Mouse (Mus musculus) testis, postnatal 10 days (tissue): ENCODE measurements around the gene Gm11937.
"Not testable (repeated sequence)": the region's sequence is repeated elsewhere in the genome, so short reads cannot be mapped to it uniquely, and the experiment has no call there.

Experiments
- DNase-seq: peaks from one replicate; pipeline ENCODE4 v3.0.0; 2021; ENCODE audit warnings: low spot score

Gene Gm11937

DNA sequence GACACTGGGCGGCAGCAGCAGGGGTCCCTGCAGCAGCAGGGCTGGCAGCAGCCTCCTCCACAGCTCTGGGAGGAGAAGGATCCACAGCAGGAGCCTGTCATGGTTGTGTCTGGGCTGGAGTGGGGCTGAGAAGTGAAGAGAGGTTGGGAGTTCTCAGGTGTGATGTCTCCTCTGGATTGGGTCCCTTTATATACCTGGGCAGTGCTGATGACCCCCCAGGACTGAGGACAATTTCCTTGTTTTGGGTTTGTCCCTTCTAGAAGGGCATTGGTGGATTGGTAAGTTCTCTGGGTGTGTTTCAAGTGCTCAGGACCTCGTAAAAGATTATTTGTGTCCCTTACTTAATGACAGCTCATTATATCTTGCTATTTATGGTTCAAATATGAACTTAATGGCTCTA is at the start of gene Gm11937:
Gene Gm11937, minus strand, starts transcription at position 101 of the 400 bp plus-strand sequence.
- not testable (repeated sequence) for DNase-seq

DNA sequence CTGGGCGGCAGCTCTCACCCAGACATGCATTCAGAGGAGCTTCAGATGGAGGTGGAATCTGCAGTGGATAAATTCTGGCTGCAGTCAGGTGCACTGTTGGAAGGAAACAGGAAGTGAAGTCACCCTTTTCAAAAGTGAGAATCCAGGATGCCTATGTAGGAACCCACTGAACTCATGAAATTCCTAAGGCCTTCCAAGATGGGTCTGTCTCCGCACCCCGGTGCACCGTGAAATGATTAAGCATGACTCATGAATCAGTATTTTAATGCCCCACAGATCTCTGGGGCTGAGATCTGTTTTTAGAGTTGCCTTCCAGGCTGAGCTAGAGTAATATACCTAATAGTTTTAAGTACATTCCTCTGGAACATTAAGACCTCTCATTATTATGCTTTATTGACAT is 49.3 kb upstream of the Gm11937 start:
- no peak for DNase-seq

DNA sequence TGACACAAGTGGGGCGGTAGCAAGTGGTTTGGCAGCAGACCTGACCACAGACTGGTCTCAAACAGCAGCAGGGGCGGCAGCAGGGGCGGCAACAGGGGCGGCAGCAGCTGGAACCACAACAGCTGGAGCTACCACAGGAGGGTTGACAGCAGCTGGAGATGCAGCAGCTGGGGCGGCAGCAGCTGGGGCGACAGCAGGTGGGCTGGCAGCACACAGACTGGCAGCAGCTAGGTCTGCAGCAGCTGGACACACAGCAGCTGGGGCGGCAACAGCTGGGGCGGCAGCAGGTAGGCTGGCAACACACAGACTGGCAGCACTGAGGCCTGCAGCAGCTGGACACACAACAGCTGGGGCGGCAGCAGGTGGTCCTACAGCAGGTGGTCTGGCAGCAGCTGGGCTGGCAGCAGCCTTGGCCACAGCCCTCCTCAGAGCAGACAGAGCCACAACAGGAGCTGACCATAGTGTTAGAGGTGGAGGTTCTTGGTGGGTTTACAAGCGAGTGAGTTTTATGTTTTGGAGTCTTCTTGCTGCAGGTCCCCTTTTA is 48.5 kb upstream of the Gm11937 start, which contains the start of gene Gm11563:
Gene Gm11563, minus strand, starts transcription at position 494 of the 544 bp plus-strand sequence.
- not testable (repeated sequence) for DNase-seq

DNA sequence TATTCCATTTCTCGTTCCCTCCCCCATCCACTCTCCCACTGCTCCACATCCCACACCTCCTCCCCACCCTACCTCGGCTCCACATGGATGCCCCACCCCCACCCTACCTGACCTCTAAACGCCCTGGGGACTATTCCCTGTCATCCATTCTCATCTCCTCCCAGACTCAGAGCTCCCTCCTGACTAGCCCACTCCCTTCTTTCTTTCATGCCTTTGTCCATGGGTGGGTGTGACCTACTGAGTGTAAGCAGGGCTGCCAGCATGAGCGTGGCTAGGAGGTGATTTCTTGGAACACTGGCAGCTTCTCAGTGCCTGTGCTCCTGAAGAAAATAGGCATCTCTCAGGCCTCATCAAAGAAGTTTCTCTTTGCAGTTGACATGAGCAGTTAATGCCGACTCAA is 47.1 kb upstream of the Gm11937 start:
- DNase-seq = no peak

DNA sequence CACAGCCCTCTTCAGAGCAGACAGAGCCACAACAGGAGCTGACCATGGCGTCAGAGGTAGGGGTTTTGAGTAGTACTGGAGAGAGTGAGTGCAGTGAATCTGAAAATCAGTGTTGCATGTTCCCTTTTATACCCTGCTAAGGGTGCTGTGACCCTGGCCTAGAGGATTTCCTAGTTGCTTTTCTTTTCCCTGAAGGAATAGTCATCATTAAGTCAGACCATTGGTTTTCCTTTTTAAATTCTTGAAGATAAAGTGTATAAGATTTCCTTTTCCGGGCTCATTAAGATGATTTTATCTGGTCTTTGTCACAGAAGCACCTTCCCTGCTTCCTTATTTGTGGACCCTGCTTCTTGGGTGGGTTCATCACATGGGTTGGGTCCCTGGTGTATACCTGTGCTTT is 40.1 kb upstream of the Gm11937 start, which contains the start of gene Gm11555:
Gene Gm11555, minus strand, starts transcription at position 101 of the 400 bp plus-strand sequence.
- no peak for DNase-seq

DNA sequence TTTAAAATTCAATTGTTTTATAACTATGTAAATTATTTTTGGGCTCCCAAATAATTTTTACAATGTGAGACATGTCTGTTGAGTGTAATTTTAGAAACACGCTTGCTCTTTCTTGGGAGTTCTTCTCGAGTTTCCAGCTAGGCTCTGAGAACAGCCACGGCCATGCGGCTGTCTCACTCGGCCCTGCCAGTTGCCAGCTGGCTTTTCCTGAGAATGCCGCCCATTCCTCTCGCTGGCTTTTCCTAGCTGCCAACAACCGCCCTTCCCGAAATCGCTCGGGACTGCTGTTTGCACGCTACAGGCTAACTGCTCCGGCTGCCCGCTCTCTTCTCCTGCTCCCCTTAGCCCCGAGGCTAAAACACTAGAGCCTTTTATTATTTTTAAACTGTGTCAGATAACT is 36.5 kb upstream of the Gm11937 start:
- no peak for DNase-seq

DNA sequence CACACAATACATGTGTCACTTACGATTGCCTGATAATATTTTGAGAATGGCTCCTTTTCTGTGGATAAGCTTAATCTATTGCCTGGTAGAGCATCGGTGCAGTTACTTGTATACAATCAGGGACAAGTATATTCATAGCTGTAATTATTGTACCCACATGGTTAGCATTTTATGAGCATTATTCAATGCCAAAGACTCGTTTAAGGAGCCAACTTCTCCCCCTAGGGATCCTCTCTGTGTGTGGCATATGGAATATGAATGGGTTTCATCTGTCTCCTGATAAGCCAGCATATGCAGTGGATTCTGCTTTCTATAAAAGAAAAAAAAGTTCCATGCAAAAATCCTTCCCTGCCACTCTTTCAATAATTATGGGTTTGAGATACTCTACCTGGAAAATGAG is 34.4 kb upstream of the Gm11937 start:
- no peak for DNase-seq

DNA sequence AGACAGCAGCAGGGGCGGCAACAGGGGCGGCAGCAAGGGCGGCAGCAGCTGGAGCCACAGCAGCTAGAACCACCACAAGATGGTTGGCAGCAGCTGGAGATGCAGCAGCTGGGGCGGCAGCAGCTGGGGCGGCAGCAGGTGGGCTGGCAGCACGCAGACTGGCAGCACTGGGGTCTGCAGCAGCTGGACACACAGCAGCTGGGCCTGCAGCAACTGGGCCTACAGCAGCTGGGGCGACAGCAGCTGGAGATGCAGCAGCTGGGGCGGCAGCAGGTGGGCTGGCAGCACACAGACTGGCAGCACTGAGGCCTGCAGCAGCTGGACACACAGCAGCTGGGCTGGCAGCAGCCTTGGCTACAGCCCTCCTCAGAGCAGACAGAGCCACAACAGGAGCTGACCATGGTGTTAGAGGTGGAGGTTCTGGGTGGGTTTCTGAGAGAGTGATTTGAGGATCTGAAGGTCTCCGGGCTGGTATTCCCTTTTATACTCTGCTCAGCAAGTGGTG is 33.7 kb upstream of the Gm11937 start, which contains the start of gene Krtap4-7:
Gene Krtap4-7, minus strand, starts transcription at position 455 of the 505 bp plus-strand sequence.
- not testable (repeated sequence) for DNase-seq

DNA sequence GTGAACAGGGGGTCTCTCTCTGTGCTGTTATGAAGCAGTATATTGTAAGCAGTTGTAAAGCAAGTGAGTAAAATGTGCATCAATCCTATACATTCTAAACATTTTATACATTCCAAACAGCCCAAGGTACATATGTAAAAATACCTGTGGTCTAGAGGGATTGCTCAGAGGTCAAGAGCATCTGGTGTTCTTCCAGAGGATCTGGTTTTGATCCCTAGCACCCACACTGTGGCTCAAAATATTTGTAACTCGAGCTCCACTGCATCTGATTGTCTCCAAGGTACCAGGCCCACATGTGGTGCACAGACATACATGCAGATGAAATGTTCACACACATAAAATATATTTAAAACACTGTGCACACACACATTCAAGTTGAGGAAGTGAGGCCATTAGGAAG is 30.9 kb upstream of the Gm11937 start:
- no peak for DNase-seq

DNA sequence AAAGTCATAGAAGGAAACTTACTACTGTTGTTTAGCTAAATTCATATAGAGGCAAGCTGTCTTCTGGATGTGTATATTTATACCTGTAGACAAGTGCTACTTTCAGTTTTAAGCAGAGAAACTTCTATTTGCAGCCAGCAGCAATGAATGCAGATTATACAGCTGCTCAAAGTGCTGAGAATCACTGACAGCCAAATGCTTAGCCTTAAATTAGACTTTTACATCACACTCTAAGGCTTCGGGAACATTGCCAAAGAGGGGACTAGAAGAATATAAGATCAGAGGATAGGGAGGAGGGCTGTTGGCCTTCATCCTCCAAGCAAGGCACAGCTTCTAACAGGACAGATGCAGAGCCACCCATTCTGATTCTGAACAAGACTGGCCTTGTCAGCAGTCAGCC is 27.1 kb upstream of the Gm11937 start:
- DNase-seq = no peak

DNA sequence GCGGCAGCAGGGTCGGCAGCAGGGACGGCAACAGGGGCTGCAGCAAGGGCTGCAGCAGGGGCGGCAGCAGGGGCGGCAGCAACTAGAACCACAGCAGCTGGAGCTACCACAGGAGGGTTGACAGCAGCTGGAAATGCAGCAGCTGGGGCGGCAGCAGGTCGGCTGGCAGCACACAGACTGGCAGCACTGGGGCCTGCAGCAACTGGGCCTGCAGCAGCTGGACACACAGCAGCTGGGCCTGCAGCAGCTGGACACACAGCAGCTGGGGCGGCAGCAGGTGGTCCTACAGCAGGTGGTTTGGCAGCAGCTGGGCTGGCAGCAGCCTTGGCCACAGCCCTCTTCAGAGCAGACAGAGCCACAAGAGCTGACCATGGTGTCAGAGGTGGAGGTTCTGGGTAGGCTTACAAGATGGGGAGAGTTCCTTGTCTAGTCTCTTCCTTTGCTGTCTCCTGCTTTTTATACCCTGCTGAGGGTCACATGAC is 24.7 kb upstream of the Gm11937 start, which contains the start of gene Krtap4-2:
Gene Krtap4-2, minus strand, starts transcription at position 432 of the 482 bp plus-strand sequence.
- no peak for DNase-seq

DNA sequence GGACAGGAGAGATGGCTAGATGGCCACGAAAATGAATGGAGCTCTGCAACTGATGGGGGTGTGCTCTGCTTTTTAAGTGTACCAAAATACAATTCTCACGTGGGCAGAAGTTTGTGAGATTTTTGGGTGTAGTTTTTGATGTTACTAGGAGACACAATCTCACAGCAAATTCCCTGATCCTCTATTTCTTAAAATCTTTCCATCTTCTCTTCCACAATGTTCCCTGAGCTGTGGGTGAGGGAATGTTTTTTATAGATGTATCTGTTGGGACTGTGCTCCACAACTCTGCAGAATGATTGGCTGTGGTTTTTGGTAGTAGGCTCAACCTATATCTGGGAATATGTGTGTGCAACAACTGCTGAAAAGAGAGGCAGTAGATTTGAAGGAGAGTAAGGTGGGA is 23.3 kb upstream of the Gm11937 start:
- DNase-seq = no peak

DNA sequence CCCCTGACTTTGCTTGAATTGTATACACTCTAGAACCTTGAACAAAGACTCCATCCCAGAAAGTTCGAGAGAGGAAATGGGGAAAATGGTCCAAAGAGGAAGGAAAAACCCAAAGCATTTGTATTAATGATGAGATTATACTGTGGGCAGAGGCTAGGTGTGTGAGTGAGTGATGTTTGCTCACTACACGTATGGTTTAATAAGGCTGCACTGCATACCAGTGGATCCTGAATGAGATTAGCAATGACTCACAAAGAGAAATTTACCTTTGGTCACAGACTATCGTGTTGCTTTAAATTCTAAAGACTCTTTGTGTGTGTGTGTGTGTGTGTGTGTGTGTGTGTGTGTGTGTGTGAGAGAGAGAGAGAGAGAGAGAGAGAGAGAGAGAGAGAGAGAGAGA is 20.9 kb upstream of the Gm11937 start:
- no peak for DNase-seq

DNA sequence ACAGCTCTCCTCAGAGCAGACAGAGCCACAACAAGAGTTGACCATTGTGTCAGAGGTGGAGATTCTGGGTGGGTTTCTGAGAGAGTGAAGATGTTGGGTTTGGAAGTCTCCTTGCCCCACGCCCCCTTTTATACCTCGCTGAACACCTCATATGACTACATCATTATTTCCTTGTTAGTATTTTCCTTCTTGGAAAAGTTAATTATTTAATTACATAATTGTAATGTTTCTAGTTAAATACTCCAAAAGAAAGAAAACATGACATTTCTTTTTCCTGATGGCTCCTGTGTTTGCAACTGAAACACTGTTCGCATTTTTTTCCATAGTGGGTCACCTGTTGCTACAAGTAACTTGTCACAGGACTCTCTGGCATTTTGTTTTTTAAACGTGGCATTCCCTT is 18.1 kb upstream of the Gm11937 start, which contains the start of gene Krtap4-1:
Gene Krtap4-1, minus strand, starts transcription at position 101 of the 400 bp plus-strand sequence.
- no peak for DNase-seq

DNA sequence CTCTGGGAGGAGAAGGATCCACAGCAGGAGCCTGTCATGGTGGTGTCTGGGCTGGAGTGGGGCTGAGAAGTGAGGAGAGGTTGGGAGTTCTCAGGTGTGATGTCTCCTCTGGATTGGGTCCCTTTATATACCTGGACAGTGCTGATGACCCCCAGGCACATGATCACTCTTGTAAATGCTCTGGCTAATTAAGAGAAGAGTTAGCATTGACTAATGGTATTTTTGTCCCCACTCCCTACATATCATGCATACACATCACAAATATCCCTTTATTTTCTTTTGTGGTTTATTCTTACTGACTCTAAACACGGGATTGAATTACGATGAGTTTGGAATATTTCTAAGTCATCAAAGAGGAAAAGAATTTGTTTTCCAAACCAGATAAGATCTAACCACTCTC is 10.3 kb upstream of the Gm11937 start, which contains the start of gene Gm11562:
Gene Gm11562, minus strand, starts transcription at position 101 of the 400 bp plus-strand sequence.
- DNase-seq = no peak

DNA sequence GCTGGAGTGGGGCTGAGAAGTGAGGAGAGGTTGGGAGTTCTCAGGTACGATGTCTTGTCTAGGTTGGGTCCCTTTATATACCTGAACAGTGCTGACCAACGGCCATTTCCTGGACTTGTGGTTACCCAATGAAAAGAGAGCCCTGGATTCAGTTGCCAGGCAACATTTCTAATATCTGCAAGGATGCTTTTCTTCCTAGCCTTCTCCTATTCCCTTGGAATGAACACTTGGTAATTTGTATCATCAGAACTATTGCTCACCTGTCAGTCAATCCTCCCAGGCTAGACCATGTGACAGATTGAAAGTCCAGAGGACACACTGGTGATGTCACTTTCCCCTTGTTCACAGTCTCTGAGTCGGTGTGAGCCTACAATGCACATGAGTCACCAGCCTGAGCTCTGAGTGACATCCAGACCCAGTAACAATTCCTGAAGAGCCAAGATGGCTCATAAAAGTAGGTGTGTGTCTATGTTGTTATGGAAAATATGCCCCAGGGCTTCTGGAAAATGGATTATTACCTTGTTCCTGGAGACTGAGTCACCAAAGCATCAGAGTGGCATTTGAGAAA is 4.9 kb upstream of the Gm11937 start, which contains the start of gene Krtap2-4:
Gene Krtap2-4, minus strand, starts transcription at position 51 of the 568 bp plus-strand sequence.
- DNase-seq = no peak

DNA sequence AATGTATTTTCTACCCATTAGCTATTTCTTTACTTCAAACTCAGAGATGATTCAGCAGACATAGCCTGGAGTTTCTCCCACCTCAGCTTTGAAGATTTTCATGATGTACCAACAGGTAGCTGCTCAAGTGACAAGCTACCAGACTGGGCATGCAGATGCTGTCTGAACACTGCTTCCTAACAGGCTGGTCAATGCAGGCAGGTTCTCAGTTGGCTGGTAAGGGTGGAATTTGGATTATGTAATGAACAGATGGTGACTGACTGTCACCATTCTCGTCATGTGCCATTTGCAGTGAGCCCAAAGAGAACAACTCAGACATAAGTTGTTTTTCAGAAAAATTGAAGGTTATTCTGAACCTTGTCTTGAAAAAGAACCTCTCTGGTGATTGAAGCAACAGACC is 863 bp downstream of the Gm11937 start:
- no peak for DNase-seq

DNA sequence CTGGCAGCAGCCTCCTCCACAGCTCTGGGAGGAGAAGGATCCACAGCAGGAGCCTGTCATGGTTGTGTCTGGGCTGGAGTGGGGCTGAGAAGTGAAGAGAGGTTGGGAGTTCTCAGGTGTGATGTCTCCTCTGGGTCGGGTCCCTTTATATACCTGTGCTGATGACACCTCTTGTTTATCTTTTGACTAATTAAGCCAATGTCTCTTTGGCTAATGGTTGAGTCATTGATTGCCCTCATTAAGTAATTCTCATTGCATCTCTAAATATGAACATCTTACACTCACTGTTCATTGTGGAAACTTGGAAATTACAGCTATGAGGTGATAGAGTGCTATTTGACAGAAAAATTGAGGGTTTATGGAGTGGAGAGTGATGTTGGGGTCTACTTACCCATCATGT is 6.8 kb downstream of the Gm11937 start, which contains the start of gene Gm11938:
Gene Gm11938, minus strand, starts transcription at position 101 of the 400 bp plus-strand sequence.
- DNase-seq = not testable (repeated sequence)

DNA sequence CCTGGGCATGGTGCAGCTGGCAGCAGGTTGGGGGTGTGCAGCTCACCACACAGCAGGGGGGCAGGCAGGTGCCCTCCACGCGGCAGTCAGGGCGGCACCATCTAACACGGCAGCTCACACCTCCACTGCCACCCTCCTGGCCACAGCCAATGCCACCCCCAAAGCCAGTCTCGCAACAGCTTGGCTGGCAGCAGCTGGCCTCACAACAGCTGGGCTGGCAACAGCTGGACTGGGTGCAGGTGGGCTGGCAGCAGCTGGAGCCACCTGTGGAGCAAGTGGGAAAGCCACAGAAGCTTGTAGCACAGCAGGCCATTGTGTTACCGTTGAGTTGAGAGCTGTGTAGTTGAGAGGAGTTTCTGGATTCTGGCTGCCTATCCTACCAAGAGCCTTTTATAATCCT is 12.2 kb downstream of the Gm11937 start, which contains the start of gene Krtap9-3:
Gene Krtap9-3, minus strand, starts transcription at position 364 of the 400 bp plus-strand sequence.
- not testable (repeated sequence) for DNase-seq

DNA sequence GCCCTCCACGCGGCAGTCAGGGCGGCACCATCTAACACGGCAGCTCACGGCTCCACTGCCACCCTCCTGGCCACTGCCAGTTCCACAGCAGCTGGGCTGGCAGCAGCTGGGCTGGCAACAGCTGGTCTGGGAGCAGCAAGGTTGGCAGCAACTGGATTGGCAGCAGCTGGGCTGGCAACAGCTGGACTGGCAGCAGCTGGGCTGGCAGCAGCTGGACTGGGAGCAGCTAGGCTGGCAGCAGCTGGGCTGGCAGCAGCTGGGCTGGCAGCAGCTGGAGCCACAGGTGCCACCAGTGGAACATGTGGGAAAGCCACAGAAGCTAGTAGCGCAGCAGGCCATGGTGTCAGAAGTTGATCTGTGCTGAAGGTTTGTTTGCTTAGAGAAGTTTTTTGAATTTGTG is 19.0 kb downstream of the Gm11937 start, which contains the start of gene Krtap1-3:
Gene Krtap1-3, minus strand, starts transcription at position 359 of the 400 bp plus-strand sequence.
- no peak for DNase-seq

DNA sequence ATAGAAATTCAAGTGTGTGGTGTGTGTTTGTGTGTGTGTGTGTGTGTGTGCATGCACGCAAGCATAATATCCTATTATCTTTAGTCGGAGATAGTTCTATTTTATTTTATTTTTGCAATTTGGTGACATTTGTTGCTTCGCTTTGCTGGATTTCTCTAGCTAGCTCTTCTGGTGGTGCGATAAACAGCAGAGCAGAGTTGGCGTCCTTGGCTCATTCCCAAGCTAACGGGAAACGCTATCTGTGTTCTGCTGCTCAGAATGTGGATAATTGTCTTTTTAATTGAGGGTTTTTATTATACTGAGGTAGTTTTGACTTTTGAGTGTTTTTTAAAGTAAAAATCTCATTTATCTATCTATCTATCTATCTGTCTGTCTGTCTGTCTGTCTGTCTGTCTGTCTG is 24.9 kb downstream of the Gm11937 start:
- no peak for DNase-seq

DNA sequence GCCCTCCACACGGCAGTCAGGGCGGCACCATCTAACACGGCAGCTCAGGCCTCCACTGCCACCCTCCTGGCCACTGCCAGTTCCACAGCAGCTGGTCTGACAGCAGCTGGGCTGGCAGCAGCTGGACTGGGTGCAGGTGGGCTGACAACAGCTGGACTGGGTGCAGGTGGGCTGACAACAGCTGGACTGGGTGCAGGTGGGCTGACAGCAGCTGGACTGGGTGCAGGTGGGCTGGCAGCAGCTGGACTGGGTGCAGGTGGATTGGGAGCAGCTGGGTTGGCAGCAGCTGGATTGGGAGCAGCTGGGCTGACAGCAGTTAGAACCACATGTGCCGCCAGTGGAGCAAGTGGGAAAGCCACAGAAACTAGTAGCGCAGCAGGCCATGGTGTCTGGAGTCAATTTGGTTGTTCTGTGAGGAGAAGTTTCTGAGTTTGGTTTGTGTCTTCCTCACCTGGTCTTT is 26.7 kb downstream of the Gm11937 start, which contains the start of gene Krtap1-4:
Gene Krtap1-4, minus strand, starts transcription at position 410 of the 460 bp plus-strand sequence.
- no peak for DNase-seq

DNA sequence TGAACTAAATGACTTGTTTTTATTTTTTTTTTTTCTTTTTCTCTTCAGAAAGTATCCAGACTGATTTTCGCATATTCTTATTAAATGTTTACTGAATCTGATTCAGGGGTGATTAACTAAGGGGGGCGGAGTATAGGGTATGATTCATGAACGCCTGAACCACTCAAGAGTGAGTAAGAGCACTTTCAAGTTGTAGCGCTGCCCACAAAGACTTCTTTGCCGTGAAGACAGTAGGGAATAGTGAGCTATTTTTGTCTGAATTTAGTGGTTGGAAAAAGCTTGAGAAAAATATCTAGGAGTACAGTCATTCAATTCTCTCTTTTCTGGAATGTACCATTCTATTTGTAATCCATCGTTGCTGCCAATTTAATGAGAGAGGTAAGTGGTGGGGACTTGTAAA is 28.4 kb downstream of the Gm11937 start:
- no peak for DNase-seq
